In genomic region chr13:41643798-41644197, GRCm38 (mm10) we compare ENCODE assay signal across 9 mouse cellular contexts. TPM values are rescaled to one million over a fixed set of nuclear protein-coding genes. Genes with fewer than 3 reads are reported as not detected.
DNase-seq lines count a peak whose midpoint lies in the region; ATAC-seq lines count a peak whose summit lies in the region.
"Had no signal": no experiment of that assay in that cellular context is flagged by ENCODE, and none has a peak within 500 bp of the region (broad histone marks: within the 10 kb centered on the region; RNA-seq: fewer than 3 reads in every experiment).

No protein-coding gene starts in this region.

- H3K4me2 ChIP-seq in hindbrain, embryonic 16.5 days (ENCODE audit: low read length), result no peak overlapping the region
- no peak overlapping the region for H3K4me2 ChIP-seq in hindbrain, embryonic 11.5 days (replicated peaks; ENCODE audit: low read depth, low read length)
- H3K4me2 ChIP-seq: liver, embryonic 12.5 days had no signal

- H3K27ac ChIP-seq in hindbrain, embryonic 16.5 days (ENCODE audit: low read depth, low read length), result no peak overlapping the region
- H3K27ac ChIP-seq in hindbrain, embryonic 11.5 days (ENCODE audit: low read depth, low read length), result no peak overlapping the region
- H3K27ac ChIP-seq in embryonic facial prominence, embryonic 10.5 days (replicated peaks), result no peak overlapping the region
- H3K27ac ChIP-seq: liver, embryonic 12.5 days had no signal

- H3K9me3 ChIP-seq in hindbrain, embryonic 16.5 days (ENCODE audit: control insufficient read depth, low read length), result no peaks in the 10 kb centered on the region
- no peaks in the 10 kb centered on the region for H3K9me3 ChIP-seq in hindbrain, embryonic 11.5 days (ENCODE audit: control insufficient read depth, low read length)
- no peaks in the 10 kb centered on the region for H3K9me3 ChIP-seq in embryonic facial prominence, embryonic 10.5 days
- H3K9me3 ChIP-seq: liver, embryonic 12.5 days had no signal

- 64% methylated on average over 7 of the region's 7 CpGs for WGBS in hindbrain, embryonic 16.5 days
- WGBS in hindbrain, embryonic 11.5 days, result 61% methylated on average over 7 of the region's 7 CpGs
- 60% methylated on average over 7 of the region's 7 CpGs for WGBS in embryonic facial prominence, embryonic 10.5 days

- DNase-seq in hindbrain, embryonic 11.5 days (ENCODE audit: low spot score), result no peak
- peak; percentile 20 for DNase-seq in embryonic facial prominence, embryonic 10.5 days (ENCODE audit: low spot score)
- DNase-seq in kidney, adult 18-20 months, result peak; percentile 69
- DNase-seq in mesoderm, embryonic 11.5 days (ENCODE audit: low read depth, low spot score), result peak; percentile 56
- no peak for DNase-seq in spleen, postnatal 4 days (ENCODE audit: low spot score in 2 of 2)
- no peak for DNase-seq in cerebellum, postnatal 36 days
- DNase-seq in frontal cortex, adult 2 months (ENCODE audit: extremely low spot score in 1 of 2, low spot score in 1 of 2), result no peak

- no peaks in the 10 kb centered on the region for H3K27me3 ChIP-seq in hindbrain, embryonic 16.5 days (replicated peaks; ENCODE audit: control insufficient read depth, insufficient read depth, low read length)
- no peaks in the 10 kb centered on the region for H3K27me3 ChIP-seq in hindbrain, embryonic 11.5 days (ENCODE audit: control insufficient read depth, insufficient read depth, low read length)
- no peaks in the 10 kb centered on the region for H3K27me3 ChIP-seq in embryonic facial prominence, embryonic 10.5 days (replicated peaks; ENCODE audit: low read depth, poor library complexity, severe bottlenecking)
- H3K27me3 ChIP-seq: liver, embryonic 12.5 days had no signal

- H3K36me3 ChIP-seq in hindbrain, embryonic 16.5 days (ENCODE audit: control insufficient read depth, insufficient read depth, low read length), result no peaks in the 10 kb centered on the region
- no peaks in the 10 kb centered on the region for H3K36me3 ChIP-seq in hindbrain, embryonic 11.5 days (ENCODE audit: control insufficient read depth, insufficient read depth, low read length)
- no peaks in the 10 kb centered on the region for H3K36me3 ChIP-seq in embryonic facial prominence, embryonic 10.5 days (replicated peaks)
- H3K36me3 ChIP-seq: liver, embryonic 12.5 days had no signal

- H3K9ac ChIP-seq in hindbrain, embryonic 16.5 days (ENCODE audit: low read depth, low read length), result no peak overlapping the region
- no peak overlapping the region for H3K9ac ChIP-seq in hindbrain, embryonic 11.5 days (ENCODE audit: low read depth, low read length)
- H3K9ac ChIP-seq: liver, embryonic 12.5 days had no signal

- no peak overlapping the region for H3K4me3 ChIP-seq in hindbrain, embryonic 16.5 days (ENCODE audit: low read length)
- H3K4me3 ChIP-seq in hindbrain, embryonic 11.5 days (ENCODE audit: low read depth, low read length), result no peak overlapping the region
- no peak overlapping the region for H3K4me3 ChIP-seq in embryonic facial prominence, embryonic 10.5 days
- H3K4me3 ChIP-seq: liver, embryonic 12.5 days had no signal

- peak; percentile 43 for ATAC-seq in hindbrain, embryonic 16.5 days
- ATAC-seq in hindbrain, embryonic 11.5 days (ENCODE audit: low FRiP score), result no peak
- ATAC-seq: liver, embryonic 12.5 days had no signal

- H3K4me1 ChIP-seq in hindbrain, embryonic 16.5 days (ENCODE audit: control insufficient read depth, insufficient read depth, low read depth, low read length), result peaks cover 3% of the 10 kb centered on the region; the same call in 1 of the 2 replicates
- no peaks in the 10 kb centered on the region for H3K4me1 ChIP-seq in hindbrain, embryonic 11.5 days (replicated peaks; ENCODE audit: control insufficient read depth, insufficient read depth, low read length)
- peaks cover 30% of the 10 kb centered on the region for H3K4me1 ChIP-seq in embryonic facial prominence, embryonic 10.5 days
- H3K4me1 ChIP-seq: liver, embryonic 12.5 days had no signal

RNA-seq across cellular contexts. Expression of gene Tmem170b, which starts 38.1 kb away (rescaled TPM):
- polyA plus RNA-seq in hindbrain, embryonic 16.5 days (2015; fragmentation: Nextera tagmentation; extraction: Ambion mirVana), result 40.4 and 47.3 TPM in 2 replicates
- 22.3 and 25.0 TPM in 2 replicates for polyA plus RNA-seq in hindbrain, embryonic 11.5 days (2014; fragmentation: Nextera tagmentation; extraction: Ambion mirVana)
- 9.9 and 10.2 TPM in 2 replicates for polyA plus RNA-seq in embryonic facial prominence, embryonic 10.5 days (2016; fragmentation: Nextera tagmentation; extraction: Ambion mirVana)
- 23.7 and 23.8 TPM in 2 replicates for polyA plus RNA-seq in frontal cortex, adult 2 months (2012; rRNA removed)

Comparison
In these comparisons a context has a peak if more than half of its experiments do, and no peak if none do; other contexts are left out.
1. DNase-seq: peak in embryonic facial prominence, embryonic 10.5 days (single experiment), kidney, adult 18-20 months (single experiment) and mesoderm, embryonic 11.5 days (single experiment); none in hindbrain, embryonic 11.5 days (single experiment), spleen, postnatal 4 days (0 of 2), cerebellum, postnatal 36 days (0 of 2) and frontal cortex, adult 2 months (0 of 2).